Mouse (Mus musculus) myocyte (in vitro differentiated cells): ENCODE results near the gene Pex26.

ENCODE experiments used
- CEBPB ChIP-seq: IDR thresholded peaks from 2 replicates; pipeline ENCODE4 v1.6.1; 2011; ENCODE audit warnings: mild to moderate bottlenecking, moderate library complexity; ENCODE audit not compliant: poor library complexity, insufficient read depth, severe bottlenecking
- MAX ChIP-seq: IDR thresholded peaks from one replicate; pipeline ENCODE4 v1.6.1; 2011; ENCODE audit warnings: low read depth, mild to moderate bottlenecking, control low read depth
- POLR2A ChIP-seq: IDR thresholded peaks from one replicate; pipeline ENCODE4 v1.6.1; 2011; ENCODE audit warnings: low read depth, mild to moderate bottlenecking, control low read depth, moderate library complexity; ENCODE audit not compliant: insufficient read length
- REST ChIP-seq: IDR thresholded peaks from one replicate; pipeline ENCODE4 v1.6.1; 2011; ENCODE audit warnings: mild to moderate bottlenecking, control low read depth, moderate library complexity; ENCODE audit not compliant: insufficient read depth, insufficient read length

DNA sequence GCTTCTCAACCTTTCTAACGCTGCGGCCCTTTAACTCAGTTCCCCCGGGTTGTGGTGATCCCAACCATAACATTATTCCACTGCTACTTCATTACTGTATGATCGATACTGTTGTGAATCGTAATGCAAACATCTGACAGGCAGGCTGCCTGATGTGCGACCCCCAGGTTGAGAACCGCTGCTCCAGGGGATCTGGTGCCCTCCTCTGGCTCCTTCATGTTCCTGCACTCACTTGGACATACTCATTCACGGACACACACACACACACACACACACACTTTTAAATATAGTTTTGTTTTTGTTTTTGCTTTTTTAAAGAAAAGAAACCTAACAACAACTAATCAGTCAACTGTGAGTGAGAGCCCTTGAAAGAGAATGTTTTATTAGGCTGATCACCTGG, 33.3 kb upstream of the Pex26 start:
- TF ChIP-seq POLR2A, result no peak
- no peak for TF ChIP-seq MAX
- no peak for TF ChIP-seq CEBPB
- TF ChIP-seq REST, result no peak
